Mouse (Mus musculus): Measurements from ENCODE around the gene Sumf1.

Sumf1 gene

GRCm38 (mm10) chr6:108098846-108099217, 86.5 kb downstream of the Sumf1 start:
- no peak for DNase-seq (ENCODE audit: extremely low read depth, insufficient read length, low spot score)

GRCm38 (mm10) chr6:108098171-108098845, 87.1 kb downstream of the Sumf1 start:
- peak; percentile 63 for DNase-seq (ENCODE audit: extremely low read depth, insufficient read length, low spot score)

GRCm38 (mm10) chr6:108095445-108095844, 89.9 kb downstream of the Sumf1 start:
- no peak for DNase-seq (ENCODE audit: extremely low read depth, insufficient read length, low spot score)

- no peak for DNase-seq (ENCODE audit: extremely low read depth, insufficient read length, low spot score)
Observed at GRCm38 (mm10) chr6:108093449-108093848, 91.9 kb downstream of the Sumf1 start.

GRCm38 (mm10) chr6:108092646-108093045, 92.7 kb downstream of the Sumf1 start:
- no peak for DNase-seq (ENCODE audit: extremely low read depth, insufficient read length, low spot score)

- DNase-seq (ENCODE audit: extremely low read depth, insufficient read length, low spot score): no peak
Observed at GRCm38 (mm10) chr6:108091296-108091695, 94.1 kb downstream of the Sumf1 start.

- DNase-seq (ENCODE audit: extremely low read depth, insufficient read length, low spot score): no peak
Observed at GRCm38 (mm10) chr6:108075857-108076256, 109.5 kb downstream of the Sumf1 start.

GRCm38 (mm10) chr6:108074624-108075023, 110.8 kb downstream of the Sumf1 start:
- peak; percentile 16 for DNase-seq (ENCODE audit: extremely low read depth, insufficient read length, low spot score)

- no peak for DNase-seq (ENCODE audit: extremely low read depth, insufficient read length, low spot score)
Observed at GRCm38 (mm10) chr6:108073931-108074330, 111.5 kb downstream of the Sumf1 start.

GRCm38 (mm10) chr6:108073071-108073470, 112.3 kb downstream of the Sumf1 start:
- no peak for DNase-seq (ENCODE audit: extremely low read depth, insufficient read length, low spot score)

- no peak for DNase-seq (ENCODE audit: extremely low read depth, insufficient read length, low spot score)
Observed at GRCm38 (mm10) chr6:108070947-108071346, 114.4 kb downstream of the Sumf1 start.

GRCm38 (mm10) chr6:108065583-108065982, 119.8 kb downstream of the Sumf1 start:
- DNase-seq (ENCODE audit: extremely low read depth, insufficient read length, low spot score): no peak

- peak; percentile 91 for DNase-seq (ENCODE audit: extremely low read depth, insufficient read length, low spot score)
Observed at GRCm38 (mm10) chr6:108064918-108065526, 120.4 kb downstream of the Sumf1 start, which contains the start of gene Setmar. Setmar (plus strand) TSS chr6:108065045.

GRCm38 (mm10) chr6:108061121-108061520, 124.3 kb downstream of the Sumf1 start:
- DNase-seq (ENCODE audit: extremely low read depth, insufficient read length, low spot score): no peak

GRCm38 (mm10) chr6:108058066-108058465, 127.3 kb downstream of the Sumf1 start:
- DNase-seq (ENCODE audit: extremely low read depth, insufficient read length, low spot score): no peak

- DNase-seq (ENCODE audit: extremely low read depth, insufficient read length, low spot score): no peak
Observed at GRCm38 (mm10) chr6:108057353-108057752, 128.0 kb downstream of the Sumf1 start.

Measured in 3134 (cell line).